Mouse (Mus musculus): ENCODE measurements at regions not wholly inside any gene's neighbourhood (a gene's known extent, or its start where the extent isn't known, plus 50 kb on each side); places are given as distances from the start of the nearest gene placed in this dataset.

DNA sequence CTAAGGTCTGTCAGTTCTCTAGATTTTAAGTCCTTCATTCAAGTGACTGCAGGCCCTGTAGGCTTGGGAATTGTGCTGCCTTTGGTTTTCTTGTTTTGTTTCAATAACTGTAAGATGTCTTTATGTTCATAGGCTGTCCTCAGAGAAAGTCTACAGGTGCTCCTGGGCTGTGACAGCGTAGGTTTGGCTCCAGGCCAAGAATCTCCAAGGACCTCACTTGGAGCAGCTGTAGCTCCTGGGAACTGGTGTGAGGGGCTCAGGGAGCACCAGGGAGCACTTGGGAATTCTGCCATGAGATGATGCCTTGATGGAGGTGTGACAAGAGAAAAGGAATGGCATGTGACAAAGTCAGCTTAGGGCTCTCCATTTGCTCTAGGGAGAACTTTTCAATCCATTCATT is 581.9 kb downstream of the 1700064H15Rik start:
- H3K9me3 ChIP-seq, result no peaks in the 10 kb centered on the region
- no peaks in the 10 kb centered on the region for H3K4me1 ChIP-seq
- no peak overlapping the region for H3K27ac ChIP-seq
- no peak for ATAC-seq (ENCODE audit: low FRiP score)
- H3K4me3 ChIP-seq (replicated peaks), result no peak overlapping the region
- no peak overlapping the region for H3K9ac ChIP-seq
- H3K4me2 ChIP-seq, result no peak overlapping the region
- H3K27me3 ChIP-seq, result no peaks in the 10 kb centered on the region
- WGBS, result 74% methylated on average over 1 of the region's 1 CpGs
- no peaks in the 10 kb centered on the region for H3K36me3 ChIP-seq (replicated peaks)

DNA sequence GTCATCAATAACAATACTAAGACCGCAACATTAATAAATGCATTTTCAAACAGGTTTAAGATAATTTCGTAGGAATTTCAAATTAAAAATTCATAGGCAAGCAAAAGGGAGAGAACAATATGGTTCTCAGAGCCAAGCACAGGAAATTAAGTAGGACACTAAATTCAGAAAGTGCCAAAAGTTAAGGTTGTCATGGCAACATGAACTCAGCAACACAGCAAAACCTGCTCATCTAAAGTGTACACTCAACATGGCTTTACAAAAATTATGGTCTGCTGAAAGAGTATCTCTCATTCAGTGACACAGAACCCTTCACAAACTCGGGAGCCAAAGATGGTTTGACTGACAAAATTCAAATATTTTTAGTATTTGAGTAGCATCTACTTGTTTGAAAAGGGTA is 572.5 kb downstream of the 1700064H15Rik start:
- Histone ChIP-seq H3K27ac (no peak overlapping the region), H3K9me3 (no peaks in the 10 kb centered on the region), H3K36me3 (replicated peaks) (no peaks in the 10 kb centered on the region), H3K4me3 (replicated peaks) (no peak overlapping the region), H3K9ac (no peak overlapping the region), H3K4me1 (peaks cover 10% of the 10 kb centered on the region), H3K4me2 (no peak overlapping the region), H3K27me3 (peaks cover 11% of the 10 kb centered on the region)
- ATAC-seq (ENCODE audit: low FRiP score), result no peak
- WGBS, result 71% methylated on average over 3 of the region's 3 CpGs

DNA sequence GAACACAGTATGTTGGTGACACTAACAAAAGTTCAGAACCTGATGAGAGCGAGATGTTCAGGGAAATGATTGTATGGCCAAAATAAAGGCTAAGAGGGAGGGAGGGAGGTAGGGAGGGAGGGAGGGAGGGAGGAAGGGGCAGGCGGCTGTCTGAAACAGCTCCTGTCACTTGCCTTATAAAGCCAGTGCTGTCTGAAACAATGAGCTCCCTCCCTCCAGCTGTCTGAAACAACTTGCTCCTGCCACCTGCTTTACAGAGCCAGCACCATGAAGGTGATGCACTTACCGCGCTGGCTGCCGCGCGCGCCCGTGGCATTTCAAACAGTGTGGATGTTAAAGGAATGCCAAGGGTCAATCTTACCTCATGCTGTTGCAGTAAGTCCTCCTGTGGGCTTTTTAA is 571.9 kb downstream of the 1700064H15Rik start:
- H3K27me3 ChIP-seq, result peaks cover 11% of the 10 kb centered on the region
- peaks cover 10% of the 10 kb centered on the region for H3K4me1 ChIP-seq
- H3K36me3 ChIP-seq (replicated peaks), result no peaks in the 10 kb centered on the region
- no peak overlapping the region for H3K27ac ChIP-seq
- H3K9me3 ChIP-seq, result no peaks in the 10 kb centered on the region
- 21% methylated on average over 8 of the region's 9 CpGs for WGBS
- no peak overlapping the region for H3K4me3 ChIP-seq (replicated peaks)
- H3K9ac ChIP-seq, result no peak overlapping the region
- no peak overlapping the region for H3K4me2 ChIP-seq
- peak; percentile 49; the same call in 1 of the 2 replicates for ATAC-seq (ENCODE audit: low FRiP score)

DNA sequence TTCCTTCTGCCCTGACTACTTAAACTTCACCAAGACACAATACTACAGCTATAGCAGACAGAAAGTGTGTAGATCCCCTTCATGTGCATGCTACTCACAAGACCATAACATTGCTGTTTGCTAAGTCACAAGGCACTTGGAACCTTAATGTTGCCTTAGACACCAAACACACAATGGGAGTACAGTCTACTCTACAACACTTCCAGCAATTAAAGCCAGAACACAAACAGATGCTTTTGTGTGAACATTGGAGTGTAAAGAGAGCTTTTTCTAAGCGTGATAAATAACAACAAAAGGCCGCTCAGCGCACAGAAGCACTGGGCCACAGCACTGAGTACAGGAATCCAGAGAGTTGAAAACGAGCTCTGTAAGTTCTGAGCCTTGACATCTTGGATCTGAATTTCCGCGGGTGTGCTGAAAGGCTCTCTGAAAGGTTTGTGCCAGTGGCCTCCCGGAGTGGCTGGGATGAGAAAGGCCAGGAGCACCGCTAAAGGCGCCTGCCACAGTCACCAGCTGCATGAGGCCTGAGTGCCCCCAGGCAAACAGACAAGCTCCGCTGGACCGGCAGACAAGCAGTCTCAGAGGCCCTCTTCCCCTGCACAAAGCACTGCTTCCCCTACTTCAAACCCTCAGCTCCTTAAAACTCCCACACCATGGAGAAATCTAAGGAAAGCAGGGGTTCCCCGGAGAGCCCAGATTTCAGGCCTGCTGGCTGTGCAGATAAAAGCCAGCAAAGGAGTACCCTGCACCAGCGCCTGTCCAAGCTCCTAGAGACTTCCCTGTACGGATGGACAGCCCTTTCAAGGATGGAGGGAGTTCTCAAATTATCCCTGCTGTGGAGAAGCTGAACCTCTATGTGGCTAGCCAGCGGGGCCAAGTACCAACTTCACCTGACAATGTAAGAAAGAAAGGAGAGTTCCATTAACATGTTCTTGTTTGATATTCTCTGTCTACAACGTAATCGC is 568.3 kb downstream of the 1700064H15Rik start:
- H3K36me3 ChIP-seq (replicated peaks), result no peaks in the 10 kb centered on the region
- no peak overlapping the region for H3K4me3 ChIP-seq (replicated peaks)
- no peak overlapping the region for H3K9ac ChIP-seq
- H3K27ac ChIP-seq, result no peak overlapping the region
- H3K9me3 ChIP-seq, result no peaks in the 10 kb centered on the region
- 18% methylated on average over 17 of the region's 17 CpGs for WGBS
- no peak overlapping the region for H3K4me2 ChIP-seq
- peak; percentile 35; the same call in 1 of the 2 replicates for ATAC-seq (ENCODE audit: low FRiP score)
- H3K27me3 ChIP-seq, result peaks cover 11% of the 10 kb centered on the region
- H3K4me1 ChIP-seq, result peaks cover 10% of the 10 kb centered on the region

GRCm38 (mm10) chr3:19061488-19062248 is 566.8 kb downstream of the 1700064H15Rik start:
- no peaks in the 10 kb centered on the region for H3K9me3 ChIP-seq
- peaks cover 9% of the 10 kb centered on the region for H3K4me1 ChIP-seq
- no peak overlapping the region for H3K4me2 ChIP-seq
- H3K27me3 ChIP-seq, result peaks cover 11% of the 10 kb centered on the region
- ATAC-seq (ENCODE audit: low FRiP score), result peak; percentile 78
- no peak overlapping the region for H3K9ac ChIP-seq
- no peak overlapping the region for H3K27ac ChIP-seq
- WGBS, result 35% methylated on average over 14 of the region's 14 CpGs
- no peak overlapping the region for H3K4me3 ChIP-seq (replicated peaks)
- H3K36me3 ChIP-seq (replicated peaks), result no peaks in the 10 kb centered on the region

- peaks cover 11% of the 10 kb centered on the region for H3K27me3 ChIP-seq
- H3K27ac ChIP-seq, result no peak overlapping the region
- H3K4me2 ChIP-seq, result no peak overlapping the region
- peak; percentile 73 for ATAC-seq (ENCODE audit: low FRiP score)
- H3K9me3 ChIP-seq, result no peaks in the 10 kb centered on the region
- no peak overlapping the region for H3K4me3 ChIP-seq (replicated peaks)
- 39% methylated on average over 6 of the region's 6 CpGs for WGBS
- H3K36me3 ChIP-seq (replicated peaks), result no peaks in the 10 kb centered on the region
- peaks cover 6% of the 10 kb centered on the region for H3K4me1 ChIP-seq
- no peak overlapping the region for H3K9ac ChIP-seq
Measured at GRCm38 (mm10) chr3:19062249-19062859, 566.1 kb downstream of the 1700064H15Rik start.

GRCm38 (mm10) chr3:19067141-19067757 is 561.2 kb downstream of the 1700064H15Rik start:
- H3K4me2 ChIP-seq, result no peak overlapping the region
- WGBS, result 87% methylated on average over 3 of the region's 3 CpGs
- H3K36me3 ChIP-seq (replicated peaks), result no peaks in the 10 kb centered on the region
- no peak for ATAC-seq (ENCODE audit: low FRiP score)
- H3K4me3 ChIP-seq (replicated peaks), result no peak overlapping the region
- no peaks in the 10 kb centered on the region for H3K9me3 ChIP-seq
- H3K27me3 ChIP-seq, result no peaks in the 10 kb centered on the region
- no peak overlapping the region for H3K9ac ChIP-seq
- H3K4me1 ChIP-seq, result no peaks in the 10 kb centered on the region
- no peak overlapping the region for H3K27ac ChIP-seq
